Mouse (Mus musculus) right cerebral cortex, postnatal 36 days (tissue): ENCODE measurements around the gene Gli2.

ENCODE experiments used
- DNase-seq, 2 experiments: peaks; one replicate each; pipeline ENCODE4 v3.0.0; 2022; ENCODE audit warnings: low spot score in 2 of 2, mixed read lengths in 1 of 2

Gli2 gene

GRCm38 (mm10) chr1:119053402-119053841 lies at the start of gene Gli2:
TSS of gene Gli2 (minus strand) at chr1:119053619.
- peak; percentile 71 to 76 for DNase-seq

- no peak for DNase-seq
Observed at GRCm38 (mm10) chr1:119097921-119098521, 44.6 kb upstream of the Gli2 start.

GRCm38 (mm10) chr1:119093739-119094138 lies 40.3 kb upstream of the Gli2 start:
- DNase-seq = peak; percentile 30 to 44

GRCm38 (mm10) chr1:119089887-119090620 lies 36.6 kb upstream of the Gli2 start:
- DNase-seq = no peak

- DNase-seq = peak; percentile 56 to 66
Observed at GRCm38 (mm10) chr1:119087539-119087938, 34.1 kb upstream of the Gli2 start.

- no peak for DNase-seq
Observed at GRCm38 (mm10) chr1:119085771-119086170, 32.4 kb upstream of the Gli2 start.

GRCm38 (mm10) chr1:119083468-119083921 lies 30.1 kb upstream of the Gli2 start:
- peak in 1 of 2 experiments; percentile 4 for DNase-seq

- peak; percentile 9 to 11 for DNase-seq
Observed at GRCm38 (mm10) chr1:119082231-119082991, 29.0 kb upstream of the Gli2 start.

- DNase-seq = no peak
Observed at GRCm38 (mm10) chr1:119077933-119078332, 24.5 kb upstream of the Gli2 start.

- no peak for DNase-seq
Observed at GRCm38 (mm10) chr1:119076333-119076732, 22.9 kb upstream of the Gli2 start.

- DNase-seq = no peak
Observed at GRCm38 (mm10) chr1:119075916-119076315, 22.5 kb upstream of the Gli2 start.

GRCm38 (mm10) chr1:119075500-119075899 lies 22.1 kb upstream of the Gli2 start:
- no peak for DNase-seq

- no peak for DNase-seq
Observed at GRCm38 (mm10) chr1:119074910-119075309, 21.5 kb upstream of the Gli2 start.

GRCm38 (mm10) chr1:119073876-119074275 lies 20.5 kb upstream of the Gli2 start:
- no peak for DNase-seq

GRCm38 (mm10) chr1:119064892-119065671 lies 11.7 kb upstream of the Gli2 start:
- DNase-seq = no peak

GRCm38 (mm10) chr1:119056491-119056890 lies 3.1 kb upstream of the Gli2 start:
- no peak for DNase-seq

GRCm38 (mm10) chr1:119055801-119056200 lies 2.4 kb upstream of the Gli2 start:
- DNase-seq = no peak

GRCm38 (mm10) chr1:119054468-119054867 lies 1.0 kb upstream of the Gli2 start:
- DNase-seq = no peak

GRCm38 (mm10) chr1:119053872-119054354 lies 494 bp upstream of the Gli2 start:
- DNase-seq = no peak

GRCm38 (mm10) chr1:119052631-119053177 lies 715 bp downstream of the Gli2 start:
- DNase-seq = no peak

- DNase-seq = no peak
Observed at GRCm38 (mm10) chr1:119051938-119052551, 1.4 kb downstream of the Gli2 start.
